Mouse (Mus musculus): ENCODE data around the gene Atxn2l.

DNA sequence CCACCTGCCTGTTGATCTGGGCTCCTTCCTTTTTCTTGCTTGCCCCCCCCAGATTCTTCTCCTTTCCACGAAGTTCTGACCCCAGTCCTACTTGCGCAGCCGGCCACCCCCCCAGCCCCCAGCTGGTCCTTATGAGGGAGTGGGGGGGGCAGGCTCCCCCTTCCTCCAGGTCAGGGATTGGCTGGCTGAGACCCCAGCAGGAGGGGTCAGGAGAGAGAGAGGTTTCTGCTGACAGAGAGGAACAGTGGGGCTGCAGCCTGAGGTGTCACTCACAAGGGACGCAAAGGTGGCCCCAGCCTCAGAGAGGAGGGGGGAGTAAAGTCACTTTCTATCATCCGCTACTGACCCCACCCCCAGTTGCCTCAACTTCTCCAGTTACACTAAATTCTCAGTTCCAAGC, 40.2 kb downstream of the Atxn2l start, which contains the start of gene Atp2a1:
- no peak for TF ChIP-seq CTCF (conservative IDR thresholded peaks at IDR 0.05; ENCODE audit: insufficient read depth, insufficient read length, low read depth, low read length)
- no peak for TF ChIP-seq POLR2A (IDR thresholded peaks at IDR 0.05; ENCODE audit: low read depth, low read length)

Data from kidney, adult 2 months (tissue).